In the genomic region with DNA sequence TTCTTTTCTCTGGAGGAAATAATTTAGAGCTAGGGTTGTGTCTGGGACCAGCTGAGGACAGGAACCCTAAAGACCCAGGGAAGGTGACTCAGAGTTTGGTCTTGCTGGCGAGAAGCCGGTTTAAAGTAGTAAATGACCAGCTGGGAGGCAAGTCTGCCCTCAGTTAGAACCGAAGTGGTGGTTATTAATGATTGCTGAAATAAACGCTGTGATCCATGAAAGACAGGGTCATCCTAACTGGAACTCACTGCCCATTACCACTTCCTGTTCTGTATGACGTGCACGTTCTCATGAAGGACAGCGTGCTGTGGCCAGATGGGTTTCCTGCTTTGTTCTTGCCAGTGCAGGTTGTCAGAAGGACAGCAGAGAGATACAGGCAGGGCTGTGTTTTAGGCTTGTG, we compare ENCODE assay signal across 15 mouse cellular contexts.
DNase-seq lines count a peak whose midpoint lies in the region; ATAC-seq lines count a peak whose summit lies in the region.
"Had no signal": no experiment of that assay in that cellular context is flagged by ENCODE, and none has a peak within 500 bp of the region (broad histone marks: within the 10 kb centered on the region; RNA-seq: fewer than 3 reads in every experiment).

No protein-coding gene starts in this region.

- H3K4me2 ChIP-seq in forebrain, embryonic 13.5 days: no peak overlapping the region
- no peak overlapping the region for H3K4me2 ChIP-seq in hindbrain, embryonic 13.5 days
- H3K4me2 ChIP-seq: embryonic facial prominence, embryonic 15.5 days; forebrain, embryonic 15.5 days had no signal

- peaks cover 30% of the 10 kb centered on the region for H3K36me3 ChIP-seq in hindbrain, embryonic 10.5 days
- 0 out of 2 replicates have a peak, but pooled peaks cover 4% of the 10 kb centered on the region for H3K36me3 ChIP-seq in forebrain, embryonic 13.5 days (ENCODE audit: poor library complexity, severe bottlenecking)
- H3K36me3 ChIP-seq in hindbrain, embryonic 13.5 days: no peaks in the 10 kb centered on the region
- H3K36me3 ChIP-seq: forebrain, embryonic 15.5 days had no signal

- H3K27me3 ChIP-seq in hindbrain, embryonic 10.5 days (ENCODE audit: insufficient read depth, poor library complexity, severe bottlenecking): no peaks in the 10 kb centered on the region
- no peaks in the 10 kb centered on the region for H3K27me3 ChIP-seq in forebrain, embryonic 13.5 days
- H3K27me3 ChIP-seq in hindbrain, embryonic 13.5 days: no peaks in the 10 kb centered on the region
- H3K27me3 ChIP-seq: embryonic facial prominence, embryonic 15.5 days; forebrain, embryonic 15.5 days had no signal

- 90% methylated on average over 7 of the region's 7 CpGs for WGBS in hindbrain, embryonic 10.5 days
- WGBS in forebrain, embryonic 13.5 days: 94% methylated on average over 7 of the region's 7 CpGs
- WGBS in hindbrain, embryonic 13.5 days: 87% methylated on average over 7 of the region's 7 CpGs

- H3K4me3 ChIP-seq in hindbrain, embryonic 10.5 days: no peak overlapping the region
- no peak overlapping the region for H3K4me3 ChIP-seq in forebrain, embryonic 13.5 days
- no peak overlapping the region for H3K4me3 ChIP-seq in hindbrain, embryonic 13.5 days
- H3K4me3 ChIP-seq: embryonic facial prominence, embryonic 15.5 days; forebrain, embryonic 15.5 days had no signal

- H3K9me3 ChIP-seq in hindbrain, embryonic 10.5 days: no peaks in the 10 kb centered on the region
- H3K9me3 ChIP-seq in forebrain, embryonic 13.5 days (replicated peaks): no peaks in the 10 kb centered on the region
- H3K9me3 ChIP-seq in hindbrain, embryonic 13.5 days: no peaks in the 10 kb centered on the region
- H3K9me3 ChIP-seq: embryonic facial prominence, embryonic 15.5 days; forebrain, embryonic 15.5 days had no signal

- H3K27ac ChIP-seq in hindbrain, embryonic 10.5 days: no peak overlapping the region
- H3K27ac ChIP-seq in forebrain, embryonic 13.5 days: no peak overlapping the region
- H3K27ac ChIP-seq in hindbrain, embryonic 13.5 days: no peak overlapping the region
- H3K27ac ChIP-seq: embryonic facial prominence, embryonic 15.5 days; stomach, postnatal 0 days had no signal

- ATAC-seq in granulocyte monocyte progenitor cell, adult 5-6 weeks (replicated peaks; ENCODE audit: poor library complexity, severe bottlenecking): peak; percentile 61
- ATAC-seq in forebrain, embryonic 13.5 days: no peak
- ATAC-seq in hindbrain, embryonic 13.5 days (ENCODE audit: low FRiP score): no peak

- H3K9ac ChIP-seq in forebrain, embryonic 13.5 days: no peak overlapping the region
- no peak overlapping the region for H3K9ac ChIP-seq in hindbrain, embryonic 13.5 days
- H3K9ac ChIP-seq: embryonic facial prominence, embryonic 15.5 days; forebrain, embryonic 15.5 days had no signal

- DNase-seq in adrenal gland, postnatal 10 days: peak; percentile 16
- no peak for DNase-seq in adrenal gland, postnatal 14 days
- DNase-seq in 3134 (ENCODE audit: extremely low read depth, insufficient read length, low spot score): peak; percentile 65
- DNase-seq in kidney, postnatal 36 days: peak; percentile 79 to 91
- no peak for DNase-seq in hindbrain, embryonic 10.5 days (ENCODE audit: low spot score)
- DNase-seq: B cell, adult 2 months; gastrocnemius, postnatal 14 days; lung, adult 2 months; thymus, postnatal 36 days had no signal

- peaks cover 7% of the 10 kb centered on the region for H3K4me1 ChIP-seq in hindbrain, embryonic 10.5 days (replicated peaks)
- no peaks in the 10 kb centered on the region for H3K4me1 ChIP-seq in forebrain, embryonic 13.5 days
- H3K4me1 ChIP-seq in hindbrain, embryonic 13.5 days (replicated peaks): peaks cover 5% of the 10 kb centered on the region; the same call in 1 of the 2 replicates

Comparison
In these comparisons a context has a peak if more than half of its experiments do, and no peak if none do; other contexts are left out.
1. DNase-seq: peak in adrenal gland, postnatal 10 days (single experiment), 3134 (single experiment) and kidney, postnatal 36 days (2 of 2); none in adrenal gland, postnatal 14 days (single experiment) and hindbrain, embryonic 10.5 days (single experiment).